In the genomic region with DNA sequence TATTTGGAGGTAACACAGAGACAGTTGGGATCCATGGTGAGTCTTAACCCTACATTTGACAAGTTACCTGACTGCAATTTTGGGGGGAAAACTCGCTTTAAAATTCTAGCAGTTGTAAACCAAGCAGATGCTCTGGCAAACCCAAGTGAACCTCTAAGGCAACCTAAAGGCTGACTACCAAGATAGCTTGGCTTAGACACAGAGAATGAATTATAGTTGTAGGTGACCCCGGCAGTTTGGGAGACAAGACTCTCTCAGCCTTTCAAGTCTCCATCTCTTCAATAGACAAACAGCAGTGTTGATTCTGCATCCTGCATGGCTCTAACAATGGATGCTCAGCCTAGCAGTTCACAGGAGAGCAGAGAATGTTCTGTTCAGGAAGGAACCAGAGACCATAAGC, we compare ENCODE assay signal across 8 mouse cellular contexts. TPM values are rescaled to one million over a fixed set of nuclear protein-coding genes. Genes with fewer than 3 reads are reported as not detected.
A peak's percentile ranks its signal among the peaks of the same experiment; 100 is the strongest.
DNase-seq lines count a peak whose midpoint lies in the region; ATAC-seq and TF ChIP-seq lines count a peak whose summit lies in the region.
"Had no signal": no experiment of that assay in that cellular context is flagged by ENCODE, and none has a peak within 500 bp of the region (broad histone marks: within the 10 kb centered on the region; RNA-seq: fewer than 3 reads in every experiment).

Gene Syndig1, plus strand, starts transcription at position 301 of the 400 bp plus-strand sequence.

- H3K4me2 ChIP-seq in lung, embryonic 14.5 days: peak within 1 kb of the TSS; percentile 92
- H3K4me2 ChIP-seq in forebrain, embryonic 15.5 days (replicated peaks): peak within 1 kb of the TSS; percentile 96
- peak within 1 kb of the TSS; percentile 94 for H3K4me2 ChIP-seq in stomach, embryonic 14.5 days (replicated peaks; ENCODE audit: low read depth, low read length)

- H3K27me3 ChIP-seq in lung, embryonic 14.5 days (ENCODE audit: insufficient read depth, low read length): peaks cover 37% of the 10 kb centered on the region
- peaks cover 11% of the 10 kb centered on the region; the same call in 1 of the 2 replicates for H3K27me3 ChIP-seq in forebrain, embryonic 15.5 days
- H3K27me3 ChIP-seq in stomach, embryonic 14.5 days (ENCODE audit: control insufficient read depth, insufficient read depth, low read length): peaks cover 29% of the 10 kb centered on the region; the same call in 1 of the 2 replicates

- DNase-seq in lung, embryonic 14.5 days: no peak
- no peak for DNase-seq in lung, adult 18-20 months
- no peak for DNase-seq in left cerebral cortex, postnatal 14 days (ENCODE audit: low spot score in 2 of 2)
- DNase-seq in thymus, postnatal 25 days: no peak
- DNase-seq in kidney, postnatal 36 days: no peak

- no peaks in the 10 kb centered on the region for H3K9me3 ChIP-seq in lung, embryonic 14.5 days (ENCODE audit: low read depth, low read length)
- no peaks in the 10 kb centered on the region for H3K9me3 ChIP-seq in forebrain, embryonic 15.5 days
- no peaks in the 10 kb centered on the region for H3K9me3 ChIP-seq in stomach, embryonic 14.5 days (ENCODE audit: control insufficient read depth, low read depth, low read length)

- no peak within 1 kb of the TSS for H3K27ac ChIP-seq in lung, embryonic 14.5 days (ENCODE audit: low read depth)
- H3K27ac ChIP-seq in forebrain, embryonic 15.5 days (replicated peaks): no peak within 1 kb of the TSS
- no peak within 1 kb of the TSS for H3K27ac ChIP-seq in stomach, embryonic 14.5 days (ENCODE audit: low read length)
- H3K27ac ChIP-seq: macrophage had no signal

- WGBS in lung, embryonic 14.5 days: 66% methylated on average over 2 of the region's 2 CpGs
- WGBS in forebrain, embryonic 15.5 days: 82% methylated on average over 2 of the region's 2 CpGs
- WGBS in stomach, embryonic 14.5 days: 74% methylated on average over 2 of the region's 2 CpGs

- no peaks in the 10 kb centered on the region for H3K36me3 ChIP-seq in lung, embryonic 14.5 days (ENCODE audit: insufficient read depth)
- H3K36me3 ChIP-seq in forebrain, embryonic 15.5 days: no peaks in the 10 kb centered on the region
- no peaks in the 10 kb centered on the region for H3K36me3 ChIP-seq in stomach, embryonic 14.5 days (ENCODE audit: control insufficient read depth, insufficient read depth, low read length)

- H3K4me1 ChIP-seq in lung, embryonic 14.5 days (ENCODE audit: insufficient read depth): no peaks in the 10 kb centered on the region
- H3K4me1 ChIP-seq in forebrain, embryonic 15.5 days: peaks cover 26% of the 10 kb centered on the region
- H3K4me1 ChIP-seq in stomach, embryonic 14.5 days (ENCODE audit: control insufficient read depth, insufficient read depth, low read length): 0 out of 2 replicates have a peak, but pooled peaks cover 4% of the 10 kb centered on the region

- H3K4me3 ChIP-seq in lung, embryonic 14.5 days (ENCODE audit: low read depth, low read length): peak within 1 kb of the TSS; percentile 49
- H3K4me3 ChIP-seq in forebrain, embryonic 15.5 days: peak within 1 kb of the TSS; percentile 63
- H3K4me3 ChIP-seq in stomach, embryonic 14.5 days (ENCODE audit: low read depth, low read length): peak within 1 kb of the TSS; percentile 47

- ATAC-seq in lung, embryonic 14.5 days (ENCODE audit: insufficient read depth): no peak
- ATAC-seq in forebrain, embryonic 15.5 days (replicated peaks): no peak
- ATAC-seq in stomach, embryonic 14.5 days (ENCODE audit: insufficient number of reproducible peaks, insufficient read depth, low FRiP score, low read depth): no peak

- H3K9ac ChIP-seq in lung, embryonic 14.5 days: peak within 1 kb of the TSS; percentile 50; the same call in 1 of the 2 replicates
- peak within 1 kb of the TSS; percentile 65; the same call in 1 of the 2 replicates for H3K9ac ChIP-seq in forebrain, embryonic 15.5 days (replicated peaks)
- 0 out of 2 replicates have a peak within 1 kb of the TSS, but pooled peaks have one; percentile 40 for H3K9ac ChIP-seq in stomach, embryonic 14.5 days (replicated peaks; ENCODE audit: low read depth, low read length)

- intact Hi-C loops in left cerebral cortex, postnatal 14 days (cut with DNase I): no loop called here

- no peak for TF ChIP-seq CTCF in lung, embryonic 14.5 days (IDR thresholded peaks at IDR 0.05; ENCODE audit: low read depth)

RNA-seq across cellular contexts. Expression of gene Syndig1, which starts in this region (rescaled TPM):
- polyA plus RNA-seq in lung, embryonic 14.5 days (2014; fragmentation: Nextera tagmentation; extraction: Ambion mirVana): 4.2 TPM in 2 replicates
- 13.9 and 16.6 TPM in 2 replicates for polyA plus RNA-seq in forebrain, embryonic 15.5 days (2015; fragmentation: Nextera tagmentation; extraction: Ambion mirVana)
- total RNA-seq in left cerebral cortex, postnatal 14 days (2021): 10 to 100 TPM; 58.4 to 86.1 TPM
- polyA plus RNA-seq in stomach, embryonic 14.5 days (2014; fragmentation: Nextera tagmentation; extraction: Ambion mirVana): 11.9 and 13.6 TPM in 2 replicates
- polyA plus RNA-seq: macrophage had no signal
